Mouse (Mus musculus) cerebellum, adult 8-10 months (tissue): ENCODE results near the gene Disp2.
A peak's percentile ranks its signal among the peaks of the same experiment; 100 is the strongest.

Experiments used
- DNase-seq: peaks from one replicate; pipeline ENCODE4 v3.0.0; 2022

Disp2 gene

GRCm38 (mm10) chr2:118760311-118761025 is 19.1 kb upstream of the Disp2 start:
- no peak for DNase-seq

GRCm38 (mm10) chr2:118761358-118761757 is 18.2 kb upstream of the Disp2 start:
- DNase-seq, result no peak

GRCm38 (mm10) chr2:118761906-118762783 is 17.4 kb upstream of the Disp2 start, which contains the start of gene Ccdc9b:
TSS of gene Ccdc9b (minus strand) at chr2:118762661.
- DNase-seq, result peak; percentile 91

- no peak for DNase-seq
Observed at GRCm38 (mm10) chr2:118762784-118763148, 16.8 kb upstream of the Disp2 start.

GRCm38 (mm10) chr2:118763469-118763868 is 16.1 kb upstream of the Disp2 start:
- DNase-seq, result no peak

- DNase-seq, result peak; percentile 75
Observed at GRCm38 (mm10) chr2:118764094-118764831, 15.3 kb upstream of the Disp2 start.

- no peak for DNase-seq
Observed at GRCm38 (mm10) chr2:118764875-118765274, 14.6 kb upstream of the Disp2 start.

GRCm38 (mm10) chr2:118766041-118767033 is 13.2 kb upstream of the Disp2 start:
- no peak for DNase-seq

GRCm38 (mm10) chr2:118772158-118772874 is 7.2 kb upstream of the Disp2 start, which contains the start of gene Phgr1:
TSS of gene Phgr1 (plus strand) at chr2:118772769.
- no peak for DNase-seq

GRCm38 (mm10) chr2:118774536-118774935 is 5.0 kb upstream of the Disp2 start:
- DNase-seq, result no peak

GRCm38 (mm10) chr2:118775396-118775795 is 4.1 kb upstream of the Disp2 start:
- DNase-seq, result no peak

- peak; percentile 70 for DNase-seq
Observed at GRCm38 (mm10) chr2:118775846-118776245, 3.7 kb upstream of the Disp2 start.

GRCm38 (mm10) chr2:118776295-118776694 is 3.2 kb upstream of the Disp2 start:
- DNase-seq, result no peak

GRCm38 (mm10) chr2:118778418-118778817 is 1.1 kb upstream of the Disp2 start:
- no peak for DNase-seq

GRCm38 (mm10) chr2:118779065-118779464 is 454 bp upstream of the Disp2 start:
- DNase-seq, result no peak

- DNase-seq, result no peak
Observed at GRCm38 (mm10) chr2:118781115-118781514, 1.6 kb downstream of the Disp2 start.

- no peak for DNase-seq
Observed at GRCm38 (mm10) chr2:118782303-118782702, 2.8 kb downstream of the Disp2 start.

GRCm38 (mm10) chr2:118783093-118783492 is 3.6 kb downstream of the Disp2 start:
- DNase-seq, result no peak

- no peak for DNase-seq
Observed at GRCm38 (mm10) chr2:118783663-118784062, 4.1 kb downstream of the Disp2 start.

- DNase-seq, result no peak
Observed at GRCm38 (mm10) chr2:118786525-118786924, 7.0 kb downstream of the Disp2 start.

GRCm38 (mm10) chr2:118789501-118789900 is 10.0 kb downstream of the Disp2 start:
- peak; percentile 79 for DNase-seq
